Mouse (Mus musculus): ENCODE results near the gene Gas7. TPM values are rescaled to one million over a fixed set of nuclear protein-coding genes. Genes with fewer than 3 reads are reported as not detected.

Gas7 gene
- polyA plus RNA-seq, 1 experiment from 2014 or later = 10.2 TPM

GRCm38 (mm10) chr11:67567991-67568390 is 112.8 kb downstream of the Gas7 start:
- no peaks in the 10 kb centered on the region for H3K9me3 ChIP-seq (replicated peaks; ENCODE audit: low read length)
- ATAC-seq (replicated peaks; ENCODE audit: low FRiP score, low read depth) (no peak), DNase-seq (ENCODE audit: low spot score) (no peak)
- H3K4me2 ChIP-seq (ENCODE audit: low read length) = no peak overlapping the region
- no peaks in the 10 kb centered on the region for H3K27me3 ChIP-seq (ENCODE audit: insufficient read depth, low read length)
- no peaks in the 10 kb centered on the region for H3K36me3 ChIP-seq (ENCODE audit: insufficient read depth, low read length)
- WGBS = 91% methylated on average over 4 of the region's 4 CpGs
- no peak for TF ChIP-seq CTCF (IDR thresholded peaks at IDR 0.05; ENCODE audit: low read depth)
- H3K4me3 ChIP-seq (replicated peaks; ENCODE audit: low read depth, low read length) = no peak overlapping the region
- H3K4me1 ChIP-seq (replicated peaks; ENCODE audit: insufficient read depth, low read length) = no peaks in the 10 kb centered on the region
- no peak overlapping the region for H3K9ac ChIP-seq (ENCODE audit: low read depth, low read length)
- H3K27ac ChIP-seq = no peak overlapping the region

- Histone ChIP-seq H3K4me2 (ENCODE audit: low read length) (no peak overlapping the region), H3K36me3 (ENCODE audit: insufficient read depth, low read length) (no peaks in the 10 kb centered on the region), H3K27ac (no peak overlapping the region), H3K27me3 (ENCODE audit: insufficient read depth, low read length) (no peaks in the 10 kb centered on the region), H3K4me3 (replicated peaks; ENCODE audit: low read depth, low read length) (no peak overlapping the region), H3K4me1 (replicated peaks; ENCODE audit: insufficient read depth, low read length) (no peaks in the 10 kb centered on the region), H3K9ac (ENCODE audit: low read depth, low read length) (no peak overlapping the region), H3K9me3 (replicated peaks; ENCODE audit: low read length) (no peaks in the 10 kb centered on the region)
- no peak for DNase-seq (ENCODE audit: low spot score)
- ATAC-seq (replicated peaks; ENCODE audit: low FRiP score, low read depth) = no peak
- no peak for TF ChIP-seq CTCF (IDR thresholded peaks at IDR 0.05; ENCODE audit: low read depth)
- 59% methylated on average over 5 of the region's 5 CpGs for WGBS
Observed at GRCm38 (mm10) chr11:67568815-67569214, 113.6 kb downstream of the Gas7 start.

- H3K4me1 ChIP-seq (replicated peaks; ENCODE audit: insufficient read depth, low read length) = no peaks in the 10 kb centered on the region
Observed at GRCm38 (mm10) chr11:67570947-67571346, 115.7 kb downstream of the Gas7 start.

GRCm38 (mm10) chr11:67574344-67574743 is 119.1 kb downstream of the Gas7 start:
- no peak for ATAC-seq (replicated peaks; ENCODE audit: low FRiP score, low read depth)
- Histone ChIP-seq H3K4me3 (replicated peaks; ENCODE audit: low read depth, low read length) (no peak overlapping the region), H3K27ac (no peak overlapping the region), H3K4me1 (replicated peaks; ENCODE audit: insufficient read depth, low read length) (no peaks in the 10 kb centered on the region; the same call in 1 of the 2 replicates), H3K9ac (ENCODE audit: low read depth, low read length) (no peak overlapping the region), H3K4me2 (ENCODE audit: low read length) (no peak overlapping the region), H3K9me3 (replicated peaks; ENCODE audit: low read length) (no peaks in the 10 kb centered on the region), H3K27me3 (ENCODE audit: insufficient read depth, low read length) (no peaks in the 10 kb centered on the region), H3K36me3 (ENCODE audit: insufficient read depth, low read length) (no peaks in the 10 kb centered on the region)
- no peak for TF ChIP-seq CTCF (IDR thresholded peaks at IDR 0.05; ENCODE audit: low read depth)
- 83% methylated on average over 5 of the region's 5 CpGs for WGBS
- no peak for DNase-seq (ENCODE audit: low spot score)

More at GRCm38 (mm10) chr11:67570947-67571346, 115.7 kb downstream of the Gas7 start:
- Histone ChIP-seq H3K36me3 (ENCODE audit: insufficient read depth, low read length) (no peaks in the 10 kb centered on the region), H3K9me3 (replicated peaks; ENCODE audit: low read length) (no peaks in the 10 kb centered on the region), H3K27me3 (ENCODE audit: insufficient read depth, low read length) (no peaks in the 10 kb centered on the region), H3K4me2 (ENCODE audit: low read length) (no peak overlapping the region), H3K9ac (ENCODE audit: low read depth, low read length) (no peak overlapping the region), H3K27ac (no peak overlapping the region), H3K4me3 (replicated peaks; ENCODE audit: low read depth, low read length) (no peak overlapping the region)
- TF ChIP-seq CTCF (IDR thresholded peaks at IDR 0.05; ENCODE audit: low read depth) = no peak
- no peak for DNase-seq (ENCODE audit: low spot score)
- ATAC-seq (replicated peaks; ENCODE audit: low FRiP score, low read depth) = no peak
- WGBS = 67% methylated on average over 8 of the region's 8 CpGs

GRCm38 (mm10) chr11:67577472-67577871 is 122.2 kb downstream of the Gas7 start:
- DNase-seq (ENCODE audit: low spot score) (no peak), ATAC-seq (replicated peaks; ENCODE audit: low FRiP score, low read depth) (no peak)
- H3K9ac ChIP-seq (ENCODE audit: low read depth, low read length) = no peak overlapping the region
- H3K36me3 ChIP-seq (ENCODE audit: insufficient read depth, low read length) = no peaks in the 10 kb centered on the region
- 51% methylated on average over 5 of the region's 5 CpGs for WGBS
- no peak for TF ChIP-seq CTCF (IDR thresholded peaks at IDR 0.05; ENCODE audit: low read depth)
- H3K9me3 ChIP-seq (replicated peaks; ENCODE audit: low read length) = no peaks in the 10 kb centered on the region
- H3K27ac ChIP-seq = no peak overlapping the region; the same call in 1 of the 2 replicates
- no peaks in the 10 kb centered on the region for H3K27me3 ChIP-seq (ENCODE audit: insufficient read depth, low read length)
- no peaks in the 10 kb centered on the region; the same call in 1 of the 2 replicates for H3K4me1 ChIP-seq (replicated peaks; ENCODE audit: insufficient read depth, low read length)
- H3K4me2 ChIP-seq (ENCODE audit: low read length) = no peak overlapping the region
- H3K4me3 ChIP-seq (replicated peaks; ENCODE audit: low read depth, low read length) = no peak overlapping the region

- Histone ChIP-seq H3K36me3 (ENCODE audit: insufficient read depth, low read length) (no peaks in the 10 kb centered on the region), H3K27ac (no peak overlapping the region; the same call in 1 of the 2 replicates), H3K4me3 (replicated peaks; ENCODE audit: low read depth, low read length) (no peak overlapping the region), H3K4me1 (replicated peaks; ENCODE audit: insufficient read depth, low read length) (no peaks in the 10 kb centered on the region; the same call in 1 of the 2 replicates), H3K9ac (ENCODE audit: low read depth, low read length) (no peak overlapping the region), H3K4me2 (ENCODE audit: low read length) (no peak overlapping the region), H3K9me3 (replicated peaks; ENCODE audit: low read length) (no peaks in the 10 kb centered on the region), H3K27me3 (ENCODE audit: insufficient read depth, low read length) (no peaks in the 10 kb centered on the region)
- ATAC-seq (replicated peaks; ENCODE audit: low FRiP score, low read depth) (no peak), DNase-seq (ENCODE audit: low spot score) (no peak)
- 44% methylated on average over 4 of the region's 4 CpGs for WGBS
- no peak for TF ChIP-seq CTCF (IDR thresholded peaks at IDR 0.05; ENCODE audit: low read depth)
Observed at GRCm38 (mm10) chr11:67577994-67578393, 122.8 kb downstream of the Gas7 start.

GRCm38 (mm10) chr11:67579136-67579535 is 123.9 kb downstream of the Gas7 start:
- Histone ChIP-seq H3K27me3 (ENCODE audit: insufficient read depth, low read length) (no peaks in the 10 kb centered on the region), H3K9ac (ENCODE audit: low read depth, low read length) (no peak overlapping the region), H3K9me3 (replicated peaks; ENCODE audit: low read length) (no peaks in the 10 kb centered on the region), H3K27ac (peak overlapping the region; percentile 31; the same call in 1 of the 2 replicates), H3K4me2 (ENCODE audit: low read length) (no peak overlapping the region), H3K4me1 (replicated peaks; ENCODE audit: insufficient read depth, low read length) (no peaks in the 10 kb centered on the region; the same call in 1 of the 2 replicates), H3K4me3 (replicated peaks; ENCODE audit: low read depth, low read length) (no peak overlapping the region), H3K36me3 (ENCODE audit: insufficient read depth, low read length) (no peaks in the 10 kb centered on the region)
- DNase-seq (ENCODE audit: low spot score) (no peak), ATAC-seq (replicated peaks; ENCODE audit: low FRiP score, low read depth) (no peak)
- TF ChIP-seq CTCF (IDR thresholded peaks at IDR 0.05; ENCODE audit: low read depth) = no peak
- 50% methylated on average over 9 of the region's 9 CpGs for WGBS

Data from kidney, postnatal 0 days (tissue).